Mouse (Mus musculus) heart, postnatal 0 days (tissue): Measurements from ENCODE around the gene Rae1.

ENCODE experiments used
- CTCF ChIP-seq: IDR thresholded peaks from 2 replicates; pipeline ENCODE4 v1.5.1; 2016; ENCODE audit warnings: antibody characterized with exemption, control low read depth, low read depth
- EP300 ChIP-seq: IDR thresholded peaks from 2 replicates; pipeline ENCODE4 v1.6.1; 2016; ENCODE audit warnings: antibody characterized with exemption, low read depth

DNA sequence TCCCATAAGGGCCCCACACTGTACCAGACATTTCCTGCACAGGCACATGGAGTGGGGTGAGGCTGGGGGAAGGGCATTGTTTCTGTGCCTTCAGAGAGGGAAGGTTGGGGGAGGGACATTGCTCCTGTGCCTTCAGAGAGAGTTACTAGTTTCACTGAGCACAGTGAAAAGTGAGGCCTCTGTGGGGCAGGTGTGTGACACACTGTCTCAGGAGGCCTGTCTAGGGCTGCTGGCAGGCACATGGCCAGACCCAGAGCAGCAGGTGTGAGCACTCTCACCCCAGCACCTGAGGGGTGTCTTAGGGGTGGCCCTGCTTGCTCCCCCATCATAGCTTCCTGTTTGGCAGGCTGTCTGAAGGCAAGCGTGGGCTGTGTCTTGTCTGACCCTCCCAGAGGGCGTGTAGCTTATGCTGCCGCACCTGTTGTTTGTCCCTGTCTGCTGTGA is 26.8 kb downstream of the Rae1 start:
- TF ChIP-seq EP300, result no peak
- TF ChIP-seq CTCF, result no peak
